Mouse (Mus musculus) cortical plate, adult 2 months (tissue): ENCODE results near the gene Efna3. TPM values are rescaled to one million over a fixed set of nuclear protein-coding genes. Genes with fewer than 3 reads are reported as not detected.
A peak's percentile ranks its signal among the peaks of the same experiment; 100 is the strongest.

Experiments used
- H3K27ac ChIP-seq: fragments of 200-500 bp; 2 replicates; pipeline ENCODE4 v1.5.1; 2012; ENCODE audit warnings: low read length, control low read depth, inconsistent platforms; ENCODE audit not compliant: insufficient read depth
- H3K4me1 ChIP-seq: fragments of 200-500 bp; 2 replicates; pipeline ENCODE4 v1.6.1; 2011; ENCODE audit warnings: low read length; ENCODE audit not compliant: control insufficient read depth, insufficient read depth
- H3K4me3 ChIP-seq: fragments of 200-500 bp; 2 replicates; pipeline ENCODE4 v1.5.1; 2011; ENCODE audit warnings: mild to moderate bottlenecking, low read length, control low read depth; ENCODE audit not compliant: insufficient read depth
- CTCF ChIP-seq: fragments of 200-500 bp; IDR thresholded peaks from 2 replicates; pipeline ENCODE4 v1.5.1; 2011; ENCODE audit warnings: mild to moderate bottlenecking, control low read depth, low read length; ENCODE audit not compliant: insufficient read depth; ENCODE audit errors: extremely low read depth
- POLR2A ChIP-seq: fragments of 200-500 bp; IDR thresholded peaks from 2 replicates; pipeline ENCODE4 v1.6.1; 2011; ENCODE audit warnings: mild to moderate bottlenecking, low read length, control low read depth; ENCODE audit not compliant: insufficient read depth; ENCODE audit errors: extremely low read depth
- polyA plus RNA-seq: library from polyadenylated mRNA; depleted of rRNA; stranded (reverse); fragments of >200 nt; gene quantifications from 2 replicates; pipeline ENCODE4 v1.2.3, GENCODE M21; 2012

Efna3 gene
- polyA plus RNA-seq, 1 experiment, result 79.9 TPM

DNA sequence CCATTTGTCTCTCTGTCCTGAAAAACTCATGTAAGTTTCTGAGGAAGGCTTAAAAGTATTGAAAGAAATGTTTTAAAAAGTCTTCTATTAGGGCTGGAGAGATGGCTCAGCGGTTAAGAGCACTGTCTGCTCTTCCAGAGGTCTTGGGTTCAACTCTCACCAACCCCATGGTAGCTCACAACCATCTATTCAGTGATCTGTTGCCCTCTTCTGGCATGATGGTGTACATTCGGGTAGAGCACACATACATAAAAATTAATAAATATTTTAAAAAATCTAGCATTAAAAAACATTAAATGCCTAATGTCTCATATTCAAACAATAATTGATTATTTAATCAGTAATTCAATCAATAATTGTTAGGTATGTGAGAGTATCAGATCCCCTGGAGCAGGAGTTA lies 22.3 kb downstream of the Efna3 start:
- TF ChIP-seq CTCF (no peak), POLR2A (no peak)
- H3K27ac ChIP-seq, result no peak overlapping the region
- no peak overlapping the region for H3K4me3 ChIP-seq
- H3K4me1 ChIP-seq, result peaks cover 3% of the 10 kb centered on the region

DNA sequence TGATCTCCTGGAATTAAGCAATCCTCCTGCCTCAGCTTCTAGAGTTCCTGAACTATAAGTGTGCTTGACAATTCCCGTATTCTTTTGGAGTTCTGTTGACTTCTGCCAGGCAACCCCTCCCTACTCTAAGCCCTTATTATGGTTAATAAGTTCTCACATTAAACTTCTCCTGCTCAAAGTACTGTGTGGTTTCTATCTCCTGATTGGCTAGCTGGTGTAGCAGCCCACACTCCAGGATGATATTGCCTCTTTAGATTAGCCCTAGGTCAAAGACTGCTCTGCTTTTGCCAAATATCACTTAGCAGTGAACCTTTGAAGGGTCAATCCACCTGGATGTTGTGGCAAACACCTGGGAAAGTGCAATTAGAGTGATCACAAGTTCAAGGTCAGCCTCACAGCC lies 22.7 kb downstream of the Efna3 start:
- Histone ChIP-seq H3K27ac (no peak overlapping the region), H3K4me3 (no peak overlapping the region), H3K4me1 (peaks cover 3% of the 10 kb centered on the region)
- no peak for TF ChIP-seq POLR2A
- no peak for TF ChIP-seq CTCF

DNA sequence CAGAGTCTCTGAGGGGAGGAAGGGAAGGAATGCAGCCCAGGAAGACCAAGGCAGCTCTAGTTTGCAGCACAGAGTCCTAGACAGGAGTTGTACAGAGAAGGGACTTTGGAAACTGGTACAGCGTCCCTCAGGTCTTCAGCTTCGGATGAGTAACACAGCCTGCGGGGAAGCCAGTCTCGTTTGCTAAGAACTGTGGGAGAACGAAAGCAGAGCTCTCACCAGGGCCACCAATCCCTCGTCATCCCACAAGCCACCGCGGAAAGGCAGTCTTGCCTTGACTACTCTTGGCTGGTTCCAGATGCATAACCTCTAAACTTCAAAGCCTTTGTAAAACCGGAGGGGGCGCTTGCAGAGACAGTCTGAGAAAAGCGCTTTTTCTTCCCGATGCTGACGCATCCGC lies 23.3 kb downstream of the Efna3 start:
- TF ChIP-seq CTCF (no peak), POLR2A (no peak)
- Histone ChIP-seq H3K4me3 (no peak overlapping the region), H3K4me1 (peaks cover 3% of the 10 kb centered on the region), H3K27ac (no peak overlapping the region)

DNA sequence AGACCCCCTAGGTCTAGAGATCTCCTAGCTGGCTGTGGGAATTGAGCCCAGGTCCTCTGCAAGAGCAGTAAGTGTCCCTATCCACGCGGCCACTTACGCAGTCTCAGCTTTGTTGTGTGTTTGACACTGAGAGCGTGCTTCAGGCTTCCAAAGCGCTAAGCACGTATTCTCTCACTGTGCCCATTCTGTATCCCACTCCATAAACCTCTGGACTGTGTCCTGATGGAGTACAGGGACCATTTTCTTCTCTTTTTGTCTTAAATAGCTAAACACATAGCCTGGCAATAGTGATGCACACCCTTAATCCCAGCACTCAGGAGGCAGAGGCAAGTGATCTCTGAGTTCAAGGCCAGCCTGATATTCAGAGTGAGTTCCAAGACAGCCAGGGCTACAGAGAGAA lies 23.9 kb downstream of the Efna3 start:
- TF ChIP-seq POLR2A, result no peak
- TF ChIP-seq CTCF, result no peak
- no peak overlapping the region for H3K4me3 ChIP-seq

GRCm38 (mm10) chr3:89296761-89297396 lies 25.9 kb downstream of the Efna3 start:
- H3K27ac ChIP-seq, result 0 out of 2 replicates have a peak overlapping the region, but pooled peaks have one; percentile 48
- H3K4me3 ChIP-seq, result no peak overlapping the region
- peaks cover 3% of the 10 kb centered on the region for H3K4me1 ChIP-seq
- no peak for TF ChIP-seq CTCF
- no peak for TF ChIP-seq POLR2A

More for the DNA sequence above, 23.9 kb downstream of the Efna3 start:
- Histone ChIP-seq H3K27ac (no peak overlapping the region), H3K4me1 (peaks cover 3% of the 10 kb centered on the region)

GRCm38 (mm10) chr3:89295685-89296230 lies 27.0 kb downstream of the Efna3 start:
- Histone ChIP-seq H3K4me3 (no peak overlapping the region), H3K4me1 (peaks cover 3% of the 10 kb centered on the region), H3K27ac (no peak overlapping the region)
- TF ChIP-seq POLR2A, result no peak
- no peak for TF ChIP-seq CTCF

DNA sequence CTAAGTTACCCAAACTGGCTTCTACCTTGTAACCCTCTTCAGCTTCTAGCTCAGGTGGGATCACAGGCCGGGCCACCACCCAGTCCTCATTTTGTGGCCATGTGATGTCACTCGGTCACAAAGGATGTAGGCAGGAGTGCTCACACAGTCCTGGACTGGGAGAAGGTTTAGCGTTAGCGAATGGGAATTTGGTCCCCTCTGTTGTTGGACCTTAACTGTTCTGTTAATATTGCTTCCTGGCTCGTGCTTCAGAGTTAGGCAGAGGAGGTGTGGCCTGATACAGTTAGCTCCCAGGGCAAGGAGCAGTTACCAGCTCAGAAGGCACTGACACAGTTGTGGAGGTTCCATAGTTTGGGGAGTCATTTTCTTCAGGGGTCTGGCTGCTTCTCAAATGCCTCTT lies 28.6 kb downstream of the Efna3 start:
- no peak for TF ChIP-seq POLR2A
- TF ChIP-seq CTCF, result no peak
- Histone ChIP-seq H3K4me1 (peaks cover 3% of the 10 kb centered on the region), H3K4me3 (no peak overlapping the region), H3K27ac (no peak overlapping the region)

DNA sequence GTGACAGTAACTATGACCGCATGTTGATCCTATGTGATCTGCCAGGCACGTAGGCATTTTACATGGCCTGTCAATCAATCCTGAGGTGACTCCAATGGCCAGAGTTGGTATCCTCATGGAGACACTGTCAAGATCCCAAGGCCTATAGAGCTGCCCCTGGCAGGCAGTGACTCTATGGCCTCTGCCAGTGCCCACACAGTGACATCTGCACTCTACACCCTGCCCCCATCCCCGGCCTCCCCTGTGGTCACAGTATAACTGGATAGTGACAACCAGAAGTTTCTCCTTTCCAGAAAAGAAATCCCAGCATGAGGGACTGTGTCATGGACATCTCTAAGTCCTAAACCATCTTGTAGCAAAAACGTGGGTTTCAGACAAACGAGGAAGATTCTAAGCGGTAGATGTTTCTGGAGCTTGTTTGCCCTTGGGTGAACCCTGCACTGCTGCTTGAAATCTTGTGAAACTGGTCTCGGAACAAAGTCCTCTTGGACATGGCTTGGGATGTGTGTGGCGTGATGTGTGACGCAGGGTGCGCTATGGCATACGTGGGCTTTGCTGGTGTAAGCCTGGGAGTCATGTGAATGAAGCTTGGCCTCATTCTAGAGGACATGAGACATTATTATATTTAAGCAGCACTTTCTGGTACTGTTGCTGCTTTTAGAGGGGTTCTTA lies 29.4 kb downstream of the Efna3 start:
- no peak for TF ChIP-seq CTCF
- no peak for TF ChIP-seq POLR2A
- no peak overlapping the region for H3K27ac ChIP-seq
- H3K4me3 ChIP-seq, result no peak overlapping the region
- H3K4me1 ChIP-seq, result peaks cover 3% of the 10 kb centered on the region

GRCm38 (mm10) chr3:89292303-89292702 lies 30.5 kb downstream of the Efna3 start:
- Histone ChIP-seq H3K4me3 (no peak overlapping the region), H3K4me1 (peaks cover 3% of the 10 kb centered on the region), H3K27ac (no peak overlapping the region)
- TF ChIP-seq CTCF (no peak), POLR2A (no peak)

- Histone ChIP-seq H3K4me1 (peaks cover 3% of the 10 kb centered on the region), H3K4me3 (no peak overlapping the region), H3K27ac (no peak overlapping the region)
- no peak for TF ChIP-seq CTCF
Measured at GRCm38 (mm10) chr3:89291874-89292273, 30.9 kb downstream of the Efna3 start.
